Mouse (Mus musculus) MEL (cell line): ENCODE measurements around the gene Crim1. TPM values are rescaled to one million over a fixed set of nuclear protein-coding genes. Genes with fewer than 3 reads are reported as not detected.

Experiments
- DNase-seq: peaks from one replicate; pipeline ENCODE4 v3.0.0; 2011; ENCODE audit warnings: low read depth, low spot score
- H3K27ac ChIP-seq: 2 replicates; pipeline ENCODE4 v1.5.1; 2012; ENCODE audit warnings: low read depth, mild to moderate bottlenecking, control low read depth, low read length, moderate library complexity; ENCODE audit not compliant: control insufficient read depth
- H3K27me3 ChIP-seq, 2 experiments: fragments of 150-350 bp in 1 of 2; sonication (generic) in 1 of 2; 2 replicates each; pipeline ENCODE4 v1.6.1; 2012; ENCODE audit warnings: low read length in 2 of 2, mild to moderate bottlenecking in 2 of 2, improper control_type of control experiment in 1 of 2, moderate library complexity in 1 of 2; ENCODE audit not compliant: insufficient read depth in 2 of 2, control insufficient read depth in 1 of 2
- H3K36me3 ChIP-seq, 2 experiments: 2 replicates each; pipeline ENCODE4 v1.6.1; 2012 to 2014; ENCODE audit warnings: low read length in 2 of 2, improper control_type of control experiment in 1 of 2, inconsistent platforms in 1 of 2, mild to moderate bottlenecking in 1 of 2; ENCODE audit not compliant: insufficient read depth in 2 of 2, control insufficient read depth in 1 of 2
- H3K4me1 ChIP-seq, 2 experiments: fragments of 150-350 bp in 1 of 2; sonication (generic) in 1 of 2; 2 replicates each; pipeline ENCODE4 v1.6.1; 2012; ENCODE audit warnings: low read length in 2 of 2, improper control_type of control experiment in 1 of 2, mild to moderate bottlenecking in 1 of 2; ENCODE audit not compliant: insufficient read depth in 2 of 2, control insufficient read depth in 1 of 2
- H3K4me3 ChIP-seq, 2 experiments: fragments of 150-350 bp in 1 of 2; sonication (generic) in 1 of 2; 2 replicates each; pipeline ENCODE4 v1.5.1; 2012; ENCODE audit warnings: low read depth in 2 of 2, low read length in 2 of 2, mild to moderate bottlenecking in 2 of 2, moderate library complexity in 2 of 2, control low read depth in 1 of 2, improper control_type of control experiment in 1 of 2; ENCODE audit not compliant: control insufficient read depth in 1 of 2, insufficient read depth in 1 of 2
- H3K79me2 ChIP-seq: 2 replicates; pipeline ENCODE4 v1.6.1; 2012; ENCODE audit warnings: mild to moderate bottlenecking, low read length, moderate library complexity; ENCODE audit not compliant: control insufficient read depth, poor library complexity, insufficient read depth
- H3K9ac ChIP-seq: 2 replicates; pipeline ENCODE4 v1.6.1; 2012; ENCODE audit warnings: low read depth, mild to moderate bottlenecking, control low read depth, low read length, moderate library complexity; ENCODE audit not compliant: control insufficient read depth, poor library complexity, severe bottlenecking
- H3K9me3 ChIP-seq: fragments of 150-350 bp; sonication (generic); replicated peaks from 2 replicates; pipeline ENCODE4 v1.6.1; 2012; ENCODE audit warnings: mild to moderate bottlenecking, low read length, improper control_type of control experiment, moderate library complexity; ENCODE audit not compliant: insufficient read depth
- CTCF ChIP-seq, 3 experiments: IDR thresholded peaks in 2 of 3; conservative IDR thresholded peaks in 1 of 3; 2 replicates each; pipeline ENCODE4 v1.5.1; 2011 to 2012; ENCODE audit warnings: low read length in 3 of 3, low read depth in 2 of 3, mild to moderate bottlenecking in 2 of 3, improper control_type of control experiment in 1 of 3, inconsistent platforms in 1 of 3, mixed read lengths in 1 of 3, moderate library complexity in 1 of 3; ENCODE audit not compliant: control insufficient read depth in 1 of 3, insufficient read depth in 1 of 3, poor library complexity in 1 of 3, severe bottlenecking in 1 of 3
- EP300 ChIP-seq, 2 experiments: IDR thresholded peaks; 2 replicates each; pipeline ENCODE4 v1.6.1; 2011; ENCODE audit warnings: improper control_type of control experiment in 2 of 2, low read length in 2 of 2, low read depth in 1 of 2, mild to moderate bottlenecking in 1 of 2
- ETS1 ChIP-seq: IDR thresholded peaks from 2 replicates; pipeline ENCODE4 v1.6.1; 2012; ENCODE audit warnings: low read depth, mild to moderate bottlenecking, inconsistent platforms, low read length, improper control_type of control experiment, moderate library complexity
- MAZ ChIP-seq: IDR thresholded peaks from 2 replicates; pipeline ENCODE4 v1.6.1; 2012; ENCODE audit warnings: low read depth, mild to moderate bottlenecking, inconsistent platforms, low read length, improper control_type of control experiment
- MXI1 ChIP-seq: IDR thresholded peaks from 2 replicates; pipeline ENCODE4 v1.6.1; 2011; ENCODE audit warnings: mild to moderate bottlenecking, low read depth, low read length, improper control_type of control experiment
- MYB ChIP-seq: IDR thresholded peaks from 2 replicates; pipeline ENCODE4 v1.6.1; 2011; ENCODE audit warnings: mild to moderate bottlenecking, low read depth, low read length, improper control_type of control experiment
- RAD21 ChIP-seq: IDR thresholded peaks from 2 replicates; pipeline ENCODE4 v1.6.1; 2011; ENCODE audit warnings: mild to moderate bottlenecking, low read depth, low read length, improper control_type of control experiment
- RCOR1 ChIP-seq: IDR thresholded peaks from 2 replicates; pipeline ENCODE4 v1.6.1; 2012; ENCODE audit warnings: low read depth, mild to moderate bottlenecking, inconsistent platforms, low read length, improper control_type of control experiment
- SMC3 ChIP-seq: IDR thresholded peaks from 2 replicates; pipeline ENCODE4 v1.6.1; 2011; ENCODE audit warnings: low read depth, low read length, improper control_type of control experiment
- TAL1 ChIP-seq: IDR thresholded peaks from 2 replicates; pipeline ENCODE4 v1.6.1; 2012; ENCODE audit warnings: mild to moderate bottlenecking, inconsistent platforms, low read length, moderate library complexity, mixed read lengths
- TBP ChIP-seq: IDR thresholded peaks from 2 replicates; pipeline ENCODE4 v1.8.0; 2011; ENCODE audit warnings: low read depth, low read length, improper control_type of control experiment
- ZC3H11A ChIP-seq: IDR thresholded peaks from 2 replicates; pipeline ENCODE4 v1.6.1; 2012; ENCODE audit warnings: low read depth, mild to moderate bottlenecking, inconsistent platforms, low read length, improper control_type of control experiment
- ZNF384 ChIP-seq: IDR thresholded peaks from 2 replicates; pipeline ENCODE4 v1.6.1; 2012; ENCODE audit warnings: low read depth, mild to moderate bottlenecking, inconsistent platforms, low read length, improper control_type of control experiment
- polyA plus RNA-seq, 2 experiments: library from polyadenylated mRNA; stranded (reverse) in 1 of 2; unstranded in 1 of 2; fragments of >175 nt in 1 of 2; fragments of >200 nt in 1 of 2; gene quantifications; 2 replicates each; pipeline versions ENCODE4 v1.2.1 to v1.2.4; 2012; ENCODE audit warnings: low replicate concordance in 2 of 2, low read depth in 1 of 2; ENCODE audit not compliant: insufficient read length in 2 of 2, insufficient read depth in 1 of 2, missing spikeins in 1 of 2
- total RNA-seq: library from RNA; depleted of rRNA; stranded (reverse); fragments of 300-350 nt; gene quantifications from 2 replicates; pipeline ENCODE4 v1.2.3, GENCODE M21; 2012

Gene Crim1
- total and polyA plus RNA-seq, 3 experiments: not detected

DNA sequence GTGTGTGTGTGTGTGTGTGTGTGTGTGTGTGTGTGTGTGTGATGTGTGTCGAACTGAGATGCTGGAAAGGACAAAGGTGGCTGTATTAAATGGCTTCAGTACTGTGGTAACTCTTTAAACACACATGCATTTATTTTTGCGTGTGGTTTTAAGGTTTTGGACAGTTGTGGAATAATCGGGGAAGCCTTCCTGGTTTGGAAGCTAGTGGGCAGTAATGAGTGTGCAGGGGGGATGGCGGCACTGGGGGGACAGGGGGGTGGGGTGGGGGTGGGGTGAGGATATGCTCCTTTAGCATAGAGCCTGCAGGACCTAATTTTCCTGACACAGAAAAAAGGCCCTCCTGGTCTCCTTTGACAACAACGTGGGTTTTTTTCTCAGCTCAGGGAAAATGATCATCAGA is 2.2 kb downstream of the Crim1 start:
- Histone ChIP-seq H3K9me3 (no peaks in the 10 kb centered on the region), H3K4me3 (no peak overlapping the region), H3K79me2 (no peaks in the 10 kb centered on the region), H3K27ac (no peak overlapping the region), H3K36me3 (no peaks in the 10 kb centered on the region), H3K9ac (no peak overlapping the region), H3K27me3 (no peaks in the 10 kb centered on the region), H3K4me1 (no peaks in the 10 kb centered on the region)
- DNase-seq: no peak
- TF ChIP-seq RCOR1 (no peak), MXI1 (no peak)

DNA sequence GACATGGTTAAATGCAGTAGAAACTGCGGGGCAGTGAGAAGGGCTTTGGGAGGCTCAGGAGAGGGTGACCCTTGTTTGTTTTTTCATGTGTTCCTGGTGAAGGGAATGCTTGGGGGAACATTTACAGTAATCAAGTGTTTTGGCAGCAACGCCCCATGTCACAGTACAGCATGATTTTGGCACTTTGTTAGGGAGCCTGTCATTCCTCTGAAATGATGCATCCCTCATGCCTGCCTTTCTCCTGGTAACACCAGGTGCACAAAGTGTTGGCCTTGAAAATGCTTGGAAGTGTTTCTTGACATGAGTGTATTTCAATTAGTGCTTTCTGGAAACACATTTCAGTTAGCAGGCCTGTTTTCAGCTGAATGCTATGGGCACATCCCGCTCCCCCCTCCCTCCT is 2.7 kb downstream of the Crim1 start:
- Histone ChIP-seq H3K4me1 (no peaks in the 10 kb centered on the region), H3K4me3 (no peak overlapping the region)
- no peak for DNase-seq
- TF ChIP-seq MXI1: no peak
- TF ChIP-seq SMC3: no peak
- TF ChIP-seq ETS1: no peak
- no peak for TF ChIP-seq MYB
- TF ChIP-seq, all 39 proteins: peak for 0
- H3K9ac ChIP-seq: no peak overlapping the region
- no peaks in the 10 kb centered on the region for H3K9me3 ChIP-seq
- H3K79me2 ChIP-seq: no peaks in the 10 kb centered on the region
- H3K27ac ChIP-seq: no peak overlapping the region
- H3K36me3 ChIP-seq: no peaks in the 10 kb centered on the region
- no peaks in the 10 kb centered on the region for H3K27me3 ChIP-seq

DNA sequence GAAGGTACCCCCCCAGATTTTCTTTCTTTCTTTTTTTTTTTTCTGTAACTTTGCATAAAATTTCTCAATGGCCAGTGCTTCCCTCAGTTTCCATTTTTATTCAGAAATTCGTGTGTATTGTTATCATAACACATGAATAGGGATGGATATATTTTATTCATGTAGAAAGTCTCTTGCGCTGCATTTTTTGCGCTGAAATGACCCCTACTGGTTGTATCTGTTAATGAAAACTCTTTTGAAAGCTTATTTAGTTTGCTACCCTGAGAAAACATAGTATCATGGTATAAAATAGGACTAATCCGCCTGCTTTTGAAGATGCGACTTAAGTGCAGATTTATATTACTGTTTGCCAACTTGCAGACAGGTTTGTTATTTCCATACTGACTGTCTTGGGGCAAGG is 3.4 kb downstream of the Crim1 start:
- no peak for DNase-seq
- H3K9me3 ChIP-seq: no peaks in the 10 kb centered on the region
- no peaks in the 10 kb centered on the region for H3K79me2 ChIP-seq
- H3K4me3 ChIP-seq: no peak overlapping the region
- H3K27ac ChIP-seq: no peak overlapping the region
- no peaks in the 10 kb centered on the region for H3K4me1 ChIP-seq
- H3K36me3 ChIP-seq: no peaks in the 10 kb centered on the region
- no peaks in the 10 kb centered on the region for H3K27me3 ChIP-seq
- H3K9ac ChIP-seq: no peak overlapping the region
- no peak for TF ChIP-seq TBP
- peak; percentile 32 for TF ChIP-seq SMC3
- TF ChIP-seq RAD21: peak; percentile 37
- TF ChIP-seq CTCF (IDR thresholded peaks at IDR 0.05 in 2 of 3, conservative IDR thresholded peaks at IDR 0.05 in 1 of 3; ENCODE audit: control insufficient read depth in 1 of 3, insufficient read depth in 1 of 3, low read depth in 2 of 3, low read length in 3 of 3, poor library complexity in 1 of 3, severe bottlenecking in 1 of 3): peak in 1 of 3 experiments; percentile 30; a peak in 2 of 6 replicates
- no peak for TF ChIP-seq EP300 (IDR thresholded peaks at IDR 0.05; ENCODE audit: low read depth in 1 of 2, low read length in 2 of 2)
- no peak for TF ChIP-seq MAZ
- peak; percentile 17; the same call in 1 of the 2 replicates for TF ChIP-seq ZC3H11A
- TF ChIP-seq ZNF384: no peak
- no peak for TF ChIP-seq TAL1
